Mouse (Mus musculus): Measurements from ENCODE around the gene Eva1a.

Eva1a gene

DNA sequence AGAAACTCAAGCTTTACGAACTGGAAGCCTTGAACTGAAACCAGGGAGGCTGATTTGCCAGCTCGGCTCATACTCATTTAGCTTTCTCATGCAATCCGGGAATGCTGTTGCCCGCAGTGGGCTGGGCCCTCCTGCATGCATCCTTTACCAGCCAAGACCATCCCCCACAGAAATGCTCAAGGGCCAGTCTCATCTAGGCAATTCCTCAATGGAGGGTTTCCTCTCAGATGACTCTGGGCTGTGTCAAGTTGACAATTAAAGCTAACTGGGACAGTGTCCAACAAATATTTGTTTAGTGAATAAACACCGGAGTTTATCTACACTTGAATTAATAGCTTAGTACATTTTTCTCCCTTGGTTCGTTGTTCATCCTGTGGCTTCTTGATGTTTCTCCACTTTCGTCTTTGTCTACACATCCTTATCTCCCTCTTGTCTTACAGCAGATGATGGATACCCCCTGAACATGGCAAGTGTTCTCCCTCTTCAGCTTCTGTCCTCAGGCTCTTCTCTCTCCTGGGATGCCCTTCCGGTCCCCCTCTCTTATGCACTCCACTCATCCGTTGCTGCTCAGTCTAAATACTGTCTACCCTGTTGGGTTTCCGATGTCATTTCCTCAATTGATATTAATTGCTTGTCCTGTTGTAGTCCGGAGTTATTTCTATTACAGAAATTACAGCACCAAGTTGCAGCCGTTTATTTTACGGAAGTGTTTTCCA lies 92.2 kb downstream of the Eva1a start:
- DNase-seq = no peak

DNA sequence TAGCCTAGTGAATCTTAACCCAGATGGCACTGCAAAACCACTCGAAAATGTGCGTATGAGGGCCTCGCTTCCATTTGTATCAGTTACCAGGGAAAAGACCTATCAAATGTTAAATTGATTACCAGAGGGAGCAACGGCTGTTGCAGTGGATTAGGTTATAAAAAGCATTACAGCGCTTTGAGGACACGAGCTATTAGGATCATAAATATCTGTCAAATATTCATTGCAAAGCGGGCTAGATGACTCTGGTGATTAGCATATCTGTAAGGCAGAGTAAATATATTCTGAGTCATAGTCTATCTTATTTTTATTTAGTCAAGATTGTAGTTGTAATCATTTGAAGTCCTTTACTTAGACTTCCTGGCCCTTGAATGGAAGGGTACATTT lies 92.7 kb downstream of the Eva1a start:
- no peak for DNase-seq

DNA sequence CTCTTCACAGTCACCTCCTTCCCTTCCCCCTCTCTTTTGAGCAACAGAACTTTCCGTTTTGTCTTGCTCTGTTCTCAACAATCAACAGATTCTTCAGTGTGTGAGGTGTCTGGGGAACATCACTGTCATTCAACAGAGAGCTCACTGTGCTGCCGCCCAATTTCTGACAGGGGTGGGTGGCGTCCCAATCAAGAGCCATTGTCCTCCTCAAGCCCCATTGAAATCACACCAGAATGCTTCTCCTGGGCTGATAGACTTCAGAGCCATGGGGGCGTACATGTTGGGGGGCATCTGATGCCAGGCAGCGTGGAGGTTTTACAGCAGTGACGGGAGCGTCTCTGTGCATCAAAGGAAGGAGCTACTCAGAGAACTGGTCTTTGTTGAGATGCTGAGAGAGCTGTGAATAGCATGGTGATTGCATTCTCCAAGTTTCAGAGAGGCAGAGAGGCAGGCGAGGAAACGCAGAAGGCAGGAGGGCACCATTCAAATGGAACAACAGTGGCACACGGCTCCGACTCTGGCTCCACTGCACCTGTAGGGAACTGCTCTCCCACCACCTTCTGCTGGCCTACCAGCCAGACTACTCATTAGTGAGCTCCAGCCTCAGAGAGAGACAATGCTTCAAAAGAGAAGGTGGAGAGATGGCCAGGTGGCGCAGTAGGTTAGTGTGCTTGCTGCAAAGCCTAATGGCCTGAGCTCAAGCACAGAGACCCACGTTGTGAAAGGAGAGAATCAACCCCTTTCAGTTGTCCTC lies 95.3 kb downstream of the Eva1a start:
- no peak for DNase-seq

Data from kidney, postnatal 14 days (tissue).